Mouse (Mus musculus) liver, adult 2 months (tissue): ENCODE results near the gene Ypel2.

ENCODE experiments used
- CTCF ChIP-seq: fragments of 200-500 bp; IDR thresholded peaks from 2 replicates; pipeline ENCODE4 v1.5.1; 2011; ENCODE audit warnings: low read depth, low read length, control low read depth
- POLR2A ChIP-seq: fragments of 200-500 bp; IDR thresholded peaks from 2 replicates; pipeline ENCODE4 v1.6.1; 2011; ENCODE audit warnings: low read length, control low read depth; ENCODE audit not compliant: insufficient read depth; ENCODE audit errors: extremely low read depth

DNA sequence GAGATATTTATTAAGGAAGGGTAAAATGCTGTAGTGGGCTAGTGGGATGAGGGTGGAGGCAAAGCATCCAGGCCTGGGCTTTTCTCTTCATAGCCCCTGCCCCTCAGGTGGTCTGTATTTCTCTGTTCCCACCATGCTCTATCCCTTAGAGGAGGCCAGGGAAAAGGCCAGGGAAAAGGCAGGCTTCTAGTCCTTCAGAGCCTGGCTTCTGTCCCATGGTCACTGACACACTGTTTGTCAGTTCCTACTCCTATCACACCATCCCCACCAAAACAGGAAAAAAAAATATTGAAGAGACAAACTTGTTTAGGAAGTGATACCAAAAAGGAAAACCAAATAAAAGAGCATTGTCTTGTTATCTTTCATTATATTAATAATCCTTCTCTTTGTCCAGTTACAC lies 63.5 kb downstream of the Ypel2 start:
- TF ChIP-seq POLR2A (no peak), CTCF (no peak)
